Mouse (Mus musculus) midbrain, embryonic 14.5 days (tissue): ENCODE measurements at regions not wholly inside any gene's neighbourhood (a gene's known extent, or its start where the extent isn't known, plus 50 kb on each side); places are given as distances from the start of the nearest gene placed in this dataset.

Experiments used
- ATAC-seq: fragments of 200-750 bp; cut with Nextera tagmentation; 2 replicates; pipeline ENCODE4 v1.8.0; 2017; ENCODE audit warnings: moderate number of reproducible peaks, moderate library complexity; ENCODE audit not compliant: low FRiP score, low TSS enrichment
- DNase-seq: peaks from one replicate; pipeline ENCODE4 v3.0.0-alpha.2; 2015
- H3K27ac ChIP-seq: fragments of 300-500 bp; sonication (generic); replicated peaks from 2 replicates; pipeline ENCODE4 v1.5.1; 2014; ENCODE audit warnings: mild to moderate bottlenecking, low read depth, low read length, moderate library complexity
- H3K27me3 ChIP-seq: fragments of 300-500 bp; sonication (generic); 2 replicates; pipeline ENCODE4 v1.6.1; 2014; ENCODE audit warnings: low read length, control low read depth, mixed read lengths; ENCODE audit not compliant: control insufficient read depth, insufficient read depth
- H3K36me3 ChIP-seq: fragments of 300-500 bp; sonication (generic); 2 replicates; pipeline ENCODE4 v1.6.1; 2014; ENCODE audit warnings: low read length, control low read depth; ENCODE audit not compliant: control insufficient read depth, insufficient read depth
- H3K4me1 ChIP-seq: fragments of 300-500 bp; sonication (generic); 2 replicates; pipeline ENCODE4 v1.6.1; 2014; ENCODE audit warnings: mild to moderate bottlenecking, antibody characterized with exemption, low read length, control low read depth; ENCODE audit not compliant: control insufficient read depth, insufficient read depth
- H3K4me2 ChIP-seq: fragments of 300-500 bp; sonication (generic); 2 replicates; pipeline ENCODE4 v1.6.1; 2014; ENCODE audit warnings: mild to moderate bottlenecking, low read length, moderate library complexity
- H3K4me3 ChIP-seq: fragments of 300-500 bp; sonication (generic); replicated peaks from 2 replicates; pipeline ENCODE4 v1.5.1; 2014; ENCODE audit warnings: low read depth, low read length
- H3K9ac ChIP-seq: fragments of 300-500 bp; sonication (generic); replicated peaks from 2 replicates; pipeline ENCODE4 v1.6.1; 2014; ENCODE audit warnings: mild to moderate bottlenecking, low read length, moderate library complexity
- H3K9me3 ChIP-seq: fragments of 300-500 bp; sonication (generic); 2 replicates; pipeline ENCODE4 v1.6.1; 2016; ENCODE audit warnings: low read length, control low read depth, mixed read lengths; ENCODE audit not compliant: control insufficient read depth
- WGBS: fragments of 180-500 bp; shearing (Covaris S2); extraction: QIAGEN DNeasy Blood & Tissue Kit; methylation state at CpG from one replicate; pipeline ENCODE4 v1.1.7; 2014; 5-methylcytosine and 5-hydroxymethylcytosine counted together

- no peaks in the 10 kb centered on the region for H3K9me3 ChIP-seq
- no peaks in the 10 kb centered on the region for H3K4me1 ChIP-seq
- no peaks in the 10 kb centered on the region for H3K36me3 ChIP-seq
- H3K4me2 ChIP-seq, result no peak overlapping the region
- H3K4me3 ChIP-seq, result no peak overlapping the region
- WGBS, result 66% methylated on average over 2 of the region's 2 CpGs
- no peak for ATAC-seq
- no peak for DNase-seq
- H3K9ac ChIP-seq, result no peak overlapping the region
- H3K27ac ChIP-seq, result no peak overlapping the region
- no peaks in the 10 kb centered on the region for H3K27me3 ChIP-seq
Measured at GRCm38 (mm10) chrX:68546561-68546960, 131.8 kb upstream of the Fmr1 start.

- Histone ChIP-seq H3K9ac (no peak overlapping the region), H3K36me3 (no peaks in the 10 kb centered on the region), H3K4me3 (no peak overlapping the region), H3K4me2 (no peak overlapping the region), H3K27ac (no peak overlapping the region), H3K9me3 (no peaks in the 10 kb centered on the region), H3K27me3 (no peaks in the 10 kb centered on the region), H3K4me1 (no peaks in the 10 kb centered on the region)
- DNase-seq (no peak), ATAC-seq (no peak)
Measured at GRCm38 (mm10) chrX:68554031-68554430, 124.3 kb upstream of the Fmr1 start.

GRCm38 (mm10) chrX:68557717-68558116, 120.6 kb upstream of the Fmr1 start:
- ATAC-seq (no peak), DNase-seq (no peak)
- Histone ChIP-seq H3K4me3 (no peak overlapping the region), H3K4me1 (no peaks in the 10 kb centered on the region), H3K4me2 (no peak overlapping the region), H3K9ac (no peak overlapping the region), H3K27me3 (no peaks in the 10 kb centered on the region), H3K36me3 (no peaks in the 10 kb centered on the region), H3K9me3 (no peaks in the 10 kb centered on the region), H3K27ac (no peak overlapping the region)
- WGBS, result 90% methylated on average over 2 of the region's 2 CpGs

- Histone ChIP-seq H3K4me1 (no peaks in the 10 kb centered on the region), H3K36me3 (no peaks in the 10 kb centered on the region), H3K27me3 (no peaks in the 10 kb centered on the region), H3K4me3 (no peak overlapping the region), H3K9ac (no peak overlapping the region), H3K4me2 (no peak overlapping the region), H3K27ac (no peak overlapping the region), H3K9me3 (no peaks in the 10 kb centered on the region)
- peak; percentile 73 for DNase-seq
- WGBS, result 24% methylated on average over 9 of the region's 9 CpGs
- ATAC-seq, result no peak
Measured at GRCm38 (mm10) chrX:68585246-68585645, 93.1 kb upstream of the Fmr1 start.

GRCm38 (mm10) chrX:68622141-68622540, 56.2 kb upstream of the Fmr1 start:
- 88% methylated on average over 3 of the region's 3 CpGs for WGBS

More at GRCm38 (mm10) chrX:68622141-68622540, 56.2 kb upstream of the Fmr1 start:
- H3K27me3 ChIP-seq, result no peaks in the 10 kb centered on the region
- H3K4me1 ChIP-seq, result no peaks in the 10 kb centered on the region
- DNase-seq (no peak), ATAC-seq (no peak)
- no peak overlapping the region for H3K4me2 ChIP-seq
- no peaks in the 10 kb centered on the region for H3K36me3 ChIP-seq
- H3K4me3 ChIP-seq, result no peak overlapping the region
- no peak overlapping the region for H3K9ac ChIP-seq
- no peak overlapping the region for H3K27ac ChIP-seq
- no peaks in the 10 kb centered on the region for H3K9me3 ChIP-seq
